Mouse (Mus musculus): ENCODE results near the gene Kantr.

DNA sequence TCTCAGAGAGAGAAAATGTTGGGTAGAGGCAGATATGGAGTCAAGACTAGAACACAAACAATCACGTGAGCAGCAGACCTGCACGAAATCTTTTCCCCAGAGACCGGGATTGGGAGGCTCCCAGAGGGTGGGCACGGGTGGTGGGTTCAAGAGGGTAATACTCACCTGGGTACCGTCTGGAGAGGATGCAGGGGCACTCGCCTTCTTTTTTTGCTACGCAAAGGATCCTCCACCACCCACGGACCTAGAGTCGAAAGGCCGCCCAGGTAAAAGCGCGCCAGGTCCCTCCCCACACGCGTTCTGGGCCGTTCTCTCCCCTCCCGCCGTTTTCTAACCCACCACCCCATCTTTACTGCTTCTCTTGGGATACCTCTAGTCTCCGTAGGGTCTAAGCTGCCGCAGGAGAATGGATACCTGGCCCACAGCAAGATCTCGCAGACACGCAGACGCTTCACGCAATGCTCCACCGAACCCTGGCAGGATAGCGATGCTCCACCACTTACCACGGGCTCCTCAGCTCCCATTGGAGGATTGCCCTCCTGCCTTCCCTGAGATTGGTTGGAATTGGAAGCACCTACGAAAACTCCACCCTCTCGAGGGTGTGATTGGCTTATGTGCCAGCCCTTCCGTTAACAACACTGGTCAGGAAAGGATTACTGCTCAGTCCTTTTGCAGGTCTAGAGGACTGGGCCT lies at the start of gene Kantr:
- TF ChIP-seq TAL1 (IDR thresholded peaks at IDR 0.05; ENCODE audit: low read length) (no peak), GATA1 (IDR thresholded peaks at IDR 0.05; ENCODE audit: low read length) (no peak)

All from erythroblast, embryonic 14.5 days (primary cell).